Mouse (Mus musculus) gonadal fat pad, adult 2 months (tissue): ENCODE data around the gene Fkbp5. TPM values are rescaled to one million over a fixed set of nuclear protein-coding genes. Genes with fewer than 3 reads are reported as not detected.

Experiments
- DNase-seq: peaks from one replicate; pipeline ENCODE4 v3.0.0-alpha.2; 2012; ENCODE audit warnings: low read depth
- polyA plus RNA-seq: library from polyadenylated mRNA; depleted of rRNA; stranded (reverse); fragments of >200 nt; gene quantifications from 2 replicates; pipeline ENCODE4 v1.2.3, GENCODE M21; 2012

The Fkbp5 gene
- polyA plus RNA-seq, 1 experiment: 133 TPM

DNA sequence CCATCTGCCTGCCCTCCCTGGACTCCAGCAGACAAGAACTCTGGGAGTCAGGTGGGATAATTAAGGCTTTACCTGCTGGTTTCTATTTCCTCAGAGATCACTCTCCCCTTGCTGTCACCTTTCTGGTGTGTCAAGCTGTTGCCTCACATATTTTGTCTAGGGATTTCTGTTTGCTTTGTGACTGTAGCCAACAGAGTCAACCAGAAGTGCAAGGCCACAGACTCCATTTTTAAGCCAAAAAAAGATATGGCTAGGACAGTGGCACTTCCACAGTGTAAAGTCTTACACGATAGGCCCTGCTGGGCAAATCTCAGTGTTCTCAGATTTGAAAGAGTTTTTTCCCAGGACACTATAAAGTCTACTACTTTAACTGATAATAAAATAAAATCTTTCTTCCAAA lies 56.9 kb downstream of the Fkbp5 start:
- DNase-seq: no peak

GRCm38 (mm10) chr17:28455098-28455497 lies 62.2 kb downstream of the Fkbp5 start:
- DNase-seq: no peak

DNA sequence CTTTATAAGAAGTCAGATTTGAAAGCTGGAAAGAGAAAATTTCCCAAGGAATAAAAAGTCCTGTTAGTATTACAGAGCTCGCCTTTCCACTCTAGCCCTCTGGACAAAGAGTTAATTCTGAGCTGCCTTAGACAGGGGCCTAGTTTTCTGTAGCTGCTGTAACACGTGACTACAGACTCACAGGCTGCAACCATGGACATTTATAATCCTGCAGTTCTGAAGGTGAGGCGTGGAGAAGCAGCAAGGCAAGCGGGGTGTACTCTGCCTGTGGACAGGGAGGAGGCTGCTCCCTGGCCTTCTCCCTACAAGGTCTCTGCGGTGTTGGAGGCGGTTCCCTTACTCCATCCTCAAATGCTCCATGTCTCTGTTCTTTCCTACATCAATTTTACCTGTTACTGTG lies 64.4 kb downstream of the Fkbp5 start:
- DNase-seq: no peak

DNA sequence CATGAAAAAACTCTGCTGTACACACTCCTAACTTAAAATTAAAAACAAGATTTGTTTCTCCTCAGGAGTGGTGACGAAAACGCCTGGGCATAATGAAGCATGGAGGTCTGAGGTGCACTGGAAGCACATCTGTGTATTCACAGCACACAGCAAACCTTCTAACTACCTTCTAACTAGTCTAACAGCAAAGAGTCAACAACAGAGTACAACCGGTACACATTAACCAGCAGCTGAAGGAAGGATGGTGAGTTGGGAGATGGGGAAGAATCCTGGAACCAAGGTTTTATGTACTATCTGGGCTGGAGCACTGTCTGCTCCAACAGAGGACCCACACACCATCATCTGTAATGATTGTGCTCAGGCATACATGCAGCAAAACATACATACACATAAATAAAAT lies 65.4 kb downstream of the Fkbp5 start:
- DNase-seq: no peak

- DNase-seq: no peak
Measured at GRCm38 (mm10) chr17:28451487-28451886, 65.8 kb downstream of the Fkbp5 start.

GRCm38 (mm10) chr17:28448225-28448624 lies 69.1 kb downstream of the Fkbp5 start:
- no peak for DNase-seq

DNA sequence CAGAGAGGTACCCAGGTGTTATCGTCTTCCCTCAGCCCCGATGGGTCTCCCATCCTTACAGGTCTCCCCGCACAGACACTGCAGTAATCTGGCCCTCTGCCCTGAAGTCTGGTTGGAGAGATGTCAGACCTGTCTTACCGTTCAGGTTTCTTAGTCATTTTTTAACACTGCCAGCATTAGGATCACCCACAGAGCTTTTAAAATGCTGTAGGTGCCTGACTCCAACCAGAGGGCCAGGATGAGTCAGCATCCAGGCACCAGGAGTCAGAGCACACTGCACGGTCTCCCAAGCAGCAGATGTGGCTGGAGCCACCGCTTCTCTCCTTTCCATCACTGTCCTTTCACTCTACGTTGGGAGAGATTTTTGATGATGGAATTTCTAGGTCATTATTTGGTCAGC lies 69.5 kb downstream of the Fkbp5 start:
- no peak for DNase-seq

DNA sequence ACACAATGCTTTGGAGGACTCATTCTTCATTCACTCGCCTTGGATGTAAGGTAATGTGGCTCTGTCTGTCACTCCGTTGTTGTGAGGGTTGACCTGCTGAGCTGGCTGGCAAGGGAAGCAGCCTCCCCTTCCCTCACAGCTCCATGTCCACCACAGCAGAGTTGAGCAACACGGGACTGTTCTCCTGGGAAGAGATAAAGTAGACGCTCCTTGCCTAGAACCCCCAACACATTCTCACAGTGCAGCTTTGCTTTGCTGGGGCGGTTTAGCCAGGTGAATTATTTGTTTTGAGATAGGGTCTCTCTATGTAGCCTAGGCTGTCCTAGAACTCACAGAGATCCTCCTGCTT lies 70.5 kb downstream of the Fkbp5 start:
- DNase-seq: no peak

DNA sequence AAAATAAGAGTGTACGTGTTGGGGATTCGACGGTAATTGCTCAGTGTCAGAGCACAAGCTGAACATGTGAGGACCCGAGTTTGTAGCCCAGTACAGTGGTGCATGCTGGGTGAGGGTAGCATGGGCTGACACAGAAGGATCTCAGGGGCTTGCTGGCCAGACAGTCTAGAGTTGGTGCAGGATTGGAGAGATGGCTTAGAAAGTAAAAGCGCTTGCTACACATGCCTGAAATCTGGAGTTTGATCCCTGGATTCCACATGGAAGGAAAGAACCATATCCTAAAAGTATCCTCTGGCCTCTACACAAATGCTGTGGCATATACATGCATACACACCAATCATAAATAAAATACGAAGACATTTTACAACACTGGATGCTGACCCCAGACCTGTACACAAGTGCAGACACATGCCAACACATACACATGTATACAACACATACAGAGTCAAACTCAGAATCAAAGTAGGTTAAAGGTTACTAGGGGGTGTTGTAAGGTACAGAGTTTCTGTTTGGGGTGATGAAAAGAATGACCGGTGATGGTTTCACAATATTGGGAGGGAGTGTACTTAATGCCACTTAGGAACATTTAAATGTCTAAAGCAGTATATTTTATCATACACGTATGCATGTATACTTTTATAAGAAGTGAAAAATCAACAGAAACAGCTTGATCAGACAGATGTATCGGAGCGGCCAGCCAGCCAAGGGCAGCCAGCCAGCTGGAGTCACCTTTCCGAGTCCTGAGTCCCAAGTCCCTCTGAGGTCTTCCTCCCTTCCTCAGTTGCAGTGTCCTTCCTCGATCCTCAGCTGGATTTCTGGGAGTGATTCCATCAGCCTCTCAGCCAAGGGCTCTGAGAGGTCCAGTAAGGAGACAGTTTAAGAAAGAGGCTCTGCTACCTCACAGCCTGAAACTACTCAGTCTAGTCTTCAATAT lies 71.2 kb downstream of the Fkbp5 start:
- DNase-seq: no peak

GRCm38 (mm10) chr17:28442661-28443060 lies 74.7 kb downstream of the Fkbp5 start:
- no peak for DNase-seq

DNA sequence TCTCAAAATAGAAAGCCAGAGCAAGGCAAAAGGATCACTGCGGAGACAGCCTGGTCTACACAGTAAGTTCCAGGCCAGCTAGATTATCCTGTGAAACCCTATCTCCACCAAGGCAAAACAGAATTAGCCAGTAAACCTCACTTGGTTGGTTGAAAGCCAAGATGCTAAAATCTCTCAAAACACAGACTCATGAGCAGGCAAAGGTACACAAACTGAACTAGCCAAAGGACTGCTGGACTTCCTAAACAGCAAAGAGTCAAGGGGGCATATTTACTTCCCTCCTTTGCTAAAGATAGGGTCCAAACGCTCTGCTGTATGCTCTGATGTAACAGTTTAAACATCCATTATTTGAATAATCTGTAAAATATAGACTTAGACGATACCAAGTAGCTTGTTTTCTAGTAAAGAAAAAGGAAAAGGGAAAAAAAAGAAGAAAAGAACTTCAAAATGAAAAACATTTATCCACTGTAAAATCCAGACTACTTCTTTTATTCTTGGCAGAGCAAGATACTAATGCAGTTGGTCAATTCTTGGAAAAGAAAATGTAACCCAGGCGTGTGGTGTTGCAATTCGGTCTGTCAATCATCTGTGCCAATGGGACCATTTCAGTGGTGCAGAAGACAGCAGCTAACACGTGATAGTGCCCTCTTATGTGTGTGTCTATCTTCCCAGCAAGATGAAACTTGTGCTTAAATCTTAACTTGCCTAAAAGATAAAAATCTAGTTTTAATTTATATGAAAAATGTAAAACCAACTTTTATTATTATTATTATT lies 78.8 kb downstream of the Fkbp5 start:
- no peak for DNase-seq

DNA sequence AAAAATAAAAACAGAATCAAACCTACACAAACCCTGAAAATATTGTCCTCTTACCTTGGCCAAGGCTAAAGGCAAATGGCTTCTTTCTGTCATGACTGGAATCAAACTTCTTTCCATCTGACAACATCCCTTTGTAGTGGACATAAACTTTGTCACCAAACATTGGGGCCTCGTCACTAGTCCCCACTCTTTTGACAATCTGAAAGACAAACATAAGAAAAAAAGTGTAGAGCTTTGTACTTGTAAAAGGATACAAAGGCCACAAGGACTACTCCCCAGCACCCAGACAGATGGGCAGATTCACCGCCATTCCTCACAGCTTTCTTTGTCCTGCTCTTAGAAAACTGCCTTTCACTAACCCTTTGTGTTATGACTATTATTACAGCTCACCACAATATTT lies 79.4 kb downstream of the Fkbp5 start:
- no peak for DNase-seq

GRCm38 (mm10) chr17:28434921-28435485 lies 82.3 kb downstream of the Fkbp5 start:
- DNase-seq: no peak

GRCm38 (mm10) chr17:28433029-28433428 lies 84.3 kb downstream of the Fkbp5 start:
- no peak for DNase-seq

GRCm38 (mm10) chr17:28431931-28432335 lies 85.4 kb downstream of the Fkbp5 start:
- no peak for DNase-seq

DNA sequence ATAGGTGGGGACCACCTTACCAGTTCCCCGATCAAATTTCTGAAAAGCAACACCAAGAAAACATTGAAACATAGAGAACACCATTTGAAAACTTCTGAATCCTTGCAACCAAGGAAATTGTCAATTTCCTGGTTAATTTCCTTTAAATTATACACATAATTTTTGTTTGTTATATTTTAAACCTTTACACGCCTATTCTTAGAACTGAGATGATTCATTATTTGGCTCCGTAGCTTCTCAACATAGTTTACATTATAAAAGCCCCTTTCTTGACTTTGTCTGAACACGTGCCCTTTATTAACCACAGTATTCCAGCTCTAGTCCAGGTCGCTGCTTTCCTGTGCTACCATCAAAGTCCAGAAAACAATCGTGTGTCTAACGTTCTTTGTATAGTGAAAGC lies 86.3 kb downstream of the Fkbp5 start:
- no peak for DNase-seq

GRCm38 (mm10) chr17:28428474-28429258 lies 88.7 kb downstream of the Fkbp5 start:
- DNase-seq: no peak

GRCm38 (mm10) chr17:28427666-28428065 lies 89.7 kb downstream of the Fkbp5 start:
- DNase-seq: no peak

DNA sequence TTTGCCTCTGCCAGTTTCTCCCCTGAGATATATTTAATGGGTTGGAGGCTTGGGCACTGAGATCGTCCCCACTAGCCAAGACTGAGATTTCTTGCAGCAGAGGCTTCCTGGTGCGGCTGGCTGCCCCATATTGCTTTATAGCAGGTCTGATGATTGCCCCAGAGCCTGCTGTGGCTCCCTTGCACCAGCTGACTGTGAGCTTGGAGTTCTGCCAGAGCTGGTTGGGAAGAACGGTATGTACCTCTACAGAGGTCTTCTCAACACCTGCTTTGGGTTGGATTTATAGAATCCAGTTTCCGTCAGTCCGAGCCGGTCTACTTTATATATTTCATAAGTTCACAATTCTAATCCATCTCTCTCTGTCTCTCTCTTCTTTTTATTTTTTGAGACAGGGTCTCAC lies 93.0 kb downstream of the Fkbp5 start:
- peak; percentile 75 for DNase-seq

DNA sequence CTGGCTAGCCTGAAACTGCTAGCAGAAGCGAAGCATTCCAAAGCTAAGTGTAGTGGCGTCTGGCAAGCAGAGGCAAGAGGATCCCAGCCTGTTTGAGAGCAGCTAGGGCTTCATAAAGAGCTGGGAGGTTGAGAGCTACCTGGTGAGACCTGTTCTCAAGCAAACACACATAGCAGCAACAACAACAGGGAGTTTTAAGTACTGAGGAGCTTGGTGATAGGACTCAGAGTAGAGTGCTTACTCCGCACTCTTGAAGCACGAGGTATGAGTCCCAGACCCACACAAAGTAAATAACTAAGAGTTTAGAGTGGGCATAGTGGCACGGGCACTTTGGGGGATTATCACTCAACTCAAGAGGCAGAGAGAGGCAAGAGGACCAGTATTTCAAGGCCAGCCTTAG lies 96.3 kb downstream of the Fkbp5 start:
- no peak for DNase-seq

GRCm38 (mm10) chr17:28420229-28421051 lies 96.9 kb downstream of the Fkbp5 start:
- DNase-seq: peak; percentile 77
